Mouse (Mus musculus) CH12.LX (cell line): ENCODE results near the gene Ank2.

Experiments
- CHD1 ChIP-seq: IDR thresholded peaks from 2 replicates; pipeline ENCODE4 v1.6.1; 2012; ENCODE audit warnings: low read depth, low read length, improper control_type of control experiment, inconsistent platforms
- CHD2 ChIP-seq: IDR thresholded peaks from 2 replicates; pipeline ENCODE4 v1.6.1; 2011; ENCODE audit warnings: low read length, improper control_type of control experiment
- CTCF ChIP-seq, 2 experiments: IDR thresholded peaks in 1 of 2; conservative IDR thresholded peaks in 1 of 2; 2 replicates each; pipeline ENCODE4 v1.5.1; 2011 to 2012; ENCODE audit warnings: low read depth in 2 of 2, low read length in 2 of 2, improper control_type of control experiment in 1 of 2, inconsistent platforms in 1 of 2, mild to moderate bottlenecking in 1 of 2, moderate library complexity in 1 of 2
- E2F4 ChIP-seq: IDR thresholded peaks from 2 replicates; pipeline ENCODE4 v1.6.1; 2011; ENCODE audit warnings: low read depth, low read length, improper control_type of control experiment; ENCODE audit not compliant: insufficient replicate concordance
- EP300 ChIP-seq: IDR thresholded peaks from 2 replicates; pipeline ENCODE4 v1.6.1; 2011; ENCODE audit warnings: low read length, improper control_type of control experiment
- MAFK ChIP-seq: IDR thresholded peaks from 2 replicates; pipeline ENCODE4 v1.6.1; 2011; ENCODE audit warnings: low read length, improper control_type of control experiment; ENCODE audit not compliant: insufficient replicate concordance
- MAZ ChIP-seq: IDR thresholded peaks from 2 replicates; pipeline ENCODE4 v1.6.1; 2012; ENCODE audit warnings: low read depth, mild to moderate bottlenecking, inconsistent platforms, low read length, improper control_type of control experiment, moderate library complexity
- NRF1 ChIP-seq: IDR thresholded peaks from 2 replicates; pipeline ENCODE4 v1.6.1; 2014; ENCODE audit warnings: low read depth, mild to moderate bottlenecking, inconsistent platforms, low read length, improper control_type of control experiment, moderate library complexity
- PAX5 ChIP-seq: IDR thresholded peaks from 2 replicates; pipeline ENCODE4 v1.6.1; 2012; ENCODE audit warnings: low read length, inconsistent platforms, mixed read lengths
- POLR2A ChIP-seq: IDR thresholded peaks from 2 replicates; pipeline ENCODE4 v1.6.1; 2011; ENCODE audit warnings: low read depth, mild to moderate bottlenecking, improper control_type of control experiment, low read length
- RAD21 ChIP-seq: IDR thresholded peaks from 2 replicates; pipeline ENCODE4 v1.6.1; 2011; ENCODE audit warnings: low read depth, mild to moderate bottlenecking, low read length, improper control_type of control experiment, moderate library complexity
- RCOR1 ChIP-seq: conservative IDR thresholded peaks from 2 replicates; pipeline ENCODE4 v1.6.1; 2012; ENCODE audit warnings: low read depth, mild to moderate bottlenecking, inconsistent platforms, low read length, improper control_type of control experiment
- USF1 ChIP-seq: IDR thresholded peaks from 2 replicates; pipeline ENCODE4 v1.6.1; 2014; ENCODE audit warnings: low read depth, mild to moderate bottlenecking, inconsistent platforms, low read length, improper control_type of control experiment

DNA sequence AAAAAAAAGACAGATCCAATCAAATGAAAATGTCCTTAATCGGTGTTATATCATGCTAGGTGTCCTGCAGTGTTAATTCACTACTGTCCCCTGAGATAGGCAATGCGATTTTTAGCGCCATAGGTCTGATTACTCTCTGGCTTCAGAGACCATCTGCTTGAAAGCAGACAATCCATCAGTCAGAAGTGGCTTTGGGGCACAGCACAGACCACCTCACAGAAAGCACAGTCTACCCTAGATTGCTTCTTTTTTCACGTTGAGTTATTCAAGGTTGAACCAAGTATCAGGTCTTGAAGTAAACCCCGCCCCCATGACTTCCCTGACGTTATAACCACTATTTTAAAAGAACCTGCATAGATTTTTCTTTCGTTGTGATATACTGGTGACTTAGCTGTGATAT lies 385.9 kb downstream of the Ank2 start:
- TF ChIP-seq POLR2A = no peak
- no peak for TF ChIP-seq CTCF (conservative IDR thresholded peaks at IDR 0.05 in 1 of 2, IDR thresholded peaks at IDR 0.05 in 1 of 2; ENCODE audit: low read depth in 2 of 2, low read length in 2 of 2)
- no peak for TF ChIP-seq EP300
- no peak for TF ChIP-seq USF1
- no peak for TF ChIP-seq RCOR1
- TF ChIP-seq MAFK = no peak
- no peak for TF ChIP-seq CHD1
- no peak for TF ChIP-seq RAD21
- no peak for TF ChIP-seq E2F4
- no peak for TF ChIP-seq CHD2
- no peak for TF ChIP-seq NRF1
- TF ChIP-seq PAX5 = no peak
- no peak for TF ChIP-seq MAZ
